19 mouse cellular contexts compared by ENCODE assay signal in genomic region chr10:115078232-115078631, GRCm38 (mm10).
DNase-seq lines count a peak whose midpoint lies in the region; TF ChIP-seq lines count a peak whose summit lies in the region.
"Had no signal": no experiment of that assay in that cellular context is flagged by ENCODE, and none has a peak within 500 bp of the region (broad histone marks: within the 10 kb centered on the region; RNA-seq: fewer than 3 reads in every experiment).

No protein-coding gene starts in this region.

- DNase-seq in heart, adult 11 months, result peak; percentile 7
- no peak for DNase-seq in heart, postnatal 14 days
- DNase-seq in CH12.LX (ENCODE audit: extremely low read depth) (no peak), ES-E14 (ENCODE audit: low read depth, low spot score) (no peak)
- no peak for DNase-seq in layer of hippocampus, postnatal 10 days (ENCODE audit: low spot score in 2 of 2)
- no peak for DNase-seq in thymus, adult 18-20 months
- DNase-seq: adrenal gland, adult 2 months; adrenal gland, adult 8-10 months; adrenal gland, postnatal 10 days; adrenal gland, postnatal 14 days; adrenal gland, postnatal 25 days; adrenal gland, postnatal 36 days; B cell, adult 2 months; cerebellum, adult 11 months; cerebellum, adult 11-12 months; cerebellum, adult 18-20 months; cerebellum, adult 2 months; cerebellum, adult 8-10 months had no signal

- dilution Hi-C loops in CH12.LX (cut with MboI; ENCODE audit: extremely low pct_ligation_motif_present, extremely low pct_unique_long_range_greater_than_20kb, low sequenced_read_pairs), result no loop called here

- H3K4me2 ChIP-seq in CH12.LX (ENCODE audit: insufficient read depth, low read depth, poor library complexity, severe bottlenecking), result no peak overlapping the region

- no peak overlapping the region for H3K4me3 ChIP-seq in CH12.LX (replicated peaks in 1 of 3; ENCODE audit: low read depth in 2 of 3, low read length in 2 of 3, poor library complexity in 1 of 3)
- H3K4me3 ChIP-seq in ES-E14 (ENCODE audit: insufficient read depth in 1 of 2, low read depth in 1 of 2, low read length in 2 of 2, poor library complexity in 1 of 2, severe bottlenecking in 1 of 2), result no peak overlapping the region

- in situ Hi-C loops in CH12.LX (cut with MboI; ENCODE audit: low pct_ligation_motif_present, low pct_unique_long_range_greater_than_20kb, low sequenced_read_pairs), result no loop called here
- in situ Hi-C loops in ES-E14 (cut with MboI; ENCODE audit: low sequenced_read_pairs in 2 of 2, unreplicated experiment in 2 of 2), result no loop called here

- no peak for TF ChIP-seq RAD21 in CH12.LX (IDR thresholded peaks at IDR 0.05; ENCODE audit: low read depth, low read length)

- TF ChIP-seq POLR2A in CH12.LX (IDR thresholded peaks at IDR 0.05; ENCODE audit: low read depth, low read length), result no peak

- H3K36me3 ChIP-seq in CH12.LX (replicated peaks in 1 of 2; ENCODE audit: control insufficient read depth in 1 of 2, insufficient read depth in 1 of 2, low read length in 1 of 2) (no peaks in the 10 kb centered on the region), ES-E14 (ENCODE audit: control insufficient read depth, insufficient read depth, low read length, poor library complexity, severe bottlenecking) (no peaks in the 10 kb centered on the region)
- H3K36me3 ChIP-seq: G1E had no signal

- H3K9me3 ChIP-seq in CH12.LX (replicated peaks; ENCODE audit: low read length) (no peaks in the 10 kb centered on the region), ES-E14 (ENCODE audit: control insufficient read depth, insufficient read depth, low read depth, low read length) (no peaks in the 10 kb centered on the region)

- H3K27me3 ChIP-seq in CH12.LX (replicated peaks), result no peaks in the 10 kb centered on the region

- no peak for TF ChIP-seq CTCF in CH12.LX (conservative IDR thresholded peaks at IDR 0.05 in 1 of 2, IDR thresholded peaks at IDR 0.05 in 1 of 2; ENCODE audit: low read depth in 2 of 2, low read length in 2 of 2)

- H3K4me1 ChIP-seq in CH12.LX (ENCODE audit: control insufficient read depth in 1 of 2, insufficient read depth in 2 of 2) (peaks cover 0 to 11% of the 10 kb centered on the region in 2 experiments; a peak in 2 of 4 replicates), ES-E14 (ENCODE audit: control insufficient read depth in 2 of 2, insufficient read depth in 2 of 2, low read length in 2 of 2, poor library complexity in 1 of 2) (no peaks in the 10 kb centered on the region)

- H3K27ac ChIP-seq in CH12.LX (ENCODE audit: insufficient read depth, low read depth), result no peak overlapping the region
- no peak overlapping the region for H3K27ac ChIP-seq in ES-E14 (ENCODE audit: insufficient read depth, low read depth, low read length, poor library complexity, severe bottlenecking)

- H3K9ac ChIP-seq in CH12.LX (ENCODE audit: insufficient read depth, low read depth), result no peak overlapping the region
- no peak overlapping the region for H3K9ac ChIP-seq in ES-E14 (ENCODE audit: insufficient read depth, low read depth, low read length, poor library complexity, severe bottlenecking)

- intact Hi-C loops in heart, postnatal 14 days (cut with DNase I), result no loop called here

- H3K79me2 ChIP-seq in CH12.LX (replicated peaks; ENCODE audit: control insufficient read depth, extremely low read depth, insufficient read depth, poor library complexity, severe bottlenecking), result no peaks in the 10 kb centered on the region

- no peak for TF ChIP-seq EP300 in CH12.LX (IDR thresholded peaks at IDR 0.05; ENCODE audit: low read length)

TF ChIP-seq in CH12.LX, 34 proteins besides CTCF, POLR2A, EP300 and RAD21:
- no peak for TF ChIP-seq ZC3H11A (IDR thresholded peaks at IDR 0.05; ENCODE audit: low read depth, low read length)
- TF ChIP-seq MAFK (IDR thresholded peaks at IDR 0.05; ENCODE audit: insufficient replicate concordance, low read length), result peak; percentile 74
- TF ChIP-seq SMC3 (IDR thresholded peaks at IDR 0.05; ENCODE audit: low read depth, low read length), result no peak
- no peak for TF ChIP-seq USF2 (conservative IDR thresholded peaks at IDR 0.05; ENCODE audit: low read depth, low read length)
- no peak for TF ChIP-seq RCOR1 (conservative IDR thresholded peaks at IDR 0.05; ENCODE audit: low read depth, low read length)

TF ChIP-seq in ES-E14, 5 proteins besides CTCF, POLR2A, EP300 and RAD21:
- TF ChIP-seq ZNF384 (IDR thresholded peaks at IDR 0.05; ENCODE audit: low read depth, low read length), result no peak
- peak; percentile 64; the same call in 1 of the 2 replicates for TF ChIP-seq MAFK (IDR thresholded peaks at IDR 0.05; ENCODE audit: insufficient read depth, low read depth, low read length)
